In the genomic region with DNA sequence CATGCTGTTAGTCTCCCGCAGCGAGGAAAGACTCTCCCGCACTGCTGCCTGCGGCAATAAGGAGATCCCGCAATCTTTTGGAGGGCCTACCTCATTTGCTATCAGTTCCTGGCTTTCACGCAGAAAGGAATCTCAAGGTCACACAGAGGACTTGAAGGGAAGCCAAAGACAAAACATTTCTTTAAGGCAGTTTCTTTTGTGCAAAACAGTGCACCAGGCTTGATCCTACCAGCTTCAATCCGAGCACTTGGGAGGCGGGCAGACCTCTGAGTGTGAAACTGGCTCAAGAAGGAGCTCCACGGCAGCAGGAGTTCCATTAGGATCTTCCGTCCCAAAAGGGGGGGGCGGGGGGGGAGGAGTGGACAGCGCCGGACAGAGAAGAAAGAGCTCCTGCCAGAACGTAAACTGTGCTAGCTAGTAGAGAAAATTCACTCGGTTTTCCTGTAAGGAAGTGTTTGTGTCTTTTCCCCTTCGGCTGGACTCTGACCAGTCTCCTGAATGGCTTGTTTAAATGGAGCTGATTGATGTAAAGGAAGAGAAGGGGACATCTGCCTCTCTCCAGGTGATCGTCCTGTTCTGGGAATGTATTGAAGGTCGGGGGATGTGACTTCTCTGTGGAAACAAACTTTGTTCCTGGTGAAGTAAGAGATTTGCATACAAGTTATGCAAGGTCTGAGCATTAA, we compare ENCODE assay signal across 8 mouse cellular contexts. TPM values are rescaled to one million over a fixed set of nuclear protein-coding genes. Genes with fewer than 3 reads are reported as not detected.
DNase-seq lines count a peak whose midpoint lies in the region; ATAC-seq and TF ChIP-seq lines count a peak whose summit lies in the region.

No protein-coding gene starts in this region.

- TF ChIP-seq EP300 in liver, embryonic 14.5 days (IDR thresholded peaks at IDR 0.05; ENCODE audit: low read depth) = no peak

- H3K36me3 ChIP-seq in forebrain, embryonic 13.5 days (ENCODE audit: poor library complexity, severe bottlenecking) = no peaks in the 10 kb centered on the region
- no peaks in the 10 kb centered on the region for H3K36me3 ChIP-seq in liver, embryonic 14.5 days (replicated peaks; ENCODE audit: control insufficient read depth, insufficient read depth, low read depth)

- H3K4me3 ChIP-seq in forebrain, embryonic 13.5 days = no peak overlapping the region
- no peak overlapping the region for H3K4me3 ChIP-seq in liver, embryonic 14.5 days (ENCODE audit: insufficient read depth in 1 of 2, low read depth in 2 of 2, low read length in 2 of 2)

- H3K9me3 ChIP-seq in forebrain, embryonic 13.5 days (replicated peaks) = no peaks in the 10 kb centered on the region
- no peaks in the 10 kb centered on the region for H3K9me3 ChIP-seq in liver, embryonic 14.5 days (ENCODE audit: control insufficient read depth, low read length)

- H3K9ac ChIP-seq in forebrain, embryonic 13.5 days = peak overlapping the region; percentile 50
- peak overlapping the region; percentile 45 for H3K9ac ChIP-seq in liver, embryonic 14.5 days (replicated peaks)

- 6% methylated on average over 17 of the region's 18 CpGs for WGBS in forebrain, embryonic 13.5 days
- WGBS in liver, embryonic 14.5 days (ENCODE audit: insufficient replicate concordance) = 27% methylated on average over 18 of the region's 18 CpGs

- peak; percentile 8 to 9 for DNase-seq in cerebellum, postnatal 14 days
- no peak for DNase-seq in cerebellum, postnatal 36 days
- peak; percentile 65 for DNase-seq in 416B (ENCODE audit: low read depth)
- no peak for DNase-seq in liver, embryonic 14.5 days (ENCODE audit: low read depth in 3 of 3, low spot score in 3 of 3)
- DNase-seq in MN1 (ENCODE audit: low spot score) = no peak

- no peak for TF ChIP-seq CTCF in liver, embryonic 14.5 days (IDR thresholded peaks at IDR 0.05; ENCODE audit: low read depth)

- peak overlapping the region; percentile 43 for H3K4me2 ChIP-seq in forebrain, embryonic 13.5 days
- peak overlapping the region; percentile 44 for H3K4me2 ChIP-seq in liver, embryonic 14.5 days (ENCODE audit: low read depth)

- ATAC-seq in forebrain, embryonic 13.5 days = no peak
- ATAC-seq in liver, embryonic 14.5 days (ENCODE audit: insufficient read depth) = no peak
- ATAC-seq in granulocyte monocyte progenitor cell, adult 5-6 weeks (replicated peaks; ENCODE audit: poor library complexity, severe bottlenecking) = no peak
- no peak for ATAC-seq in cerebellum, adult (ENCODE audit: insufficient number of reproducible peaks, low FRiP score, low TSS enrichment)

- H3K27ac ChIP-seq in forebrain, embryonic 13.5 days = 0 out of 2 replicates have a peak overlapping the region, but pooled peaks have one; percentile 10
- H3K27ac ChIP-seq in liver, embryonic 14.5 days = no peak overlapping the region

- H3K4me1 ChIP-seq in forebrain, embryonic 13.5 days = peaks cover 29% of the 10 kb centered on the region
- peaks cover 12 to 15% of the 10 kb centered on the region in 2 experiments for H3K4me1 ChIP-seq in liver, embryonic 14.5 days (replicated peaks; ENCODE audit: control insufficient read depth in 2 of 2, insufficient read depth in 2 of 2, low read length in 1 of 2)

- H3K27me3 ChIP-seq in forebrain, embryonic 13.5 days = no peaks in the 10 kb centered on the region
- no peaks in the 10 kb centered on the region for H3K27me3 ChIP-seq in liver, embryonic 14.5 days (ENCODE audit: control insufficient read depth, insufficient read depth, low read length)

RNA-seq across cellular contexts. Expression of a gene that starts 3.5 kb away (rescaled TPM):
- polyA plus RNA-seq in forebrain, embryonic 13.5 days (2015; fragmentation: Nextera tagmentation; extraction: Ambion mirVana) = 2.1 and 2.3 TPM in 2 replicates
- 2.6 and 4.2 TPM in 2 replicates for polyA plus RNA-seq in liver, embryonic 14.5 days (2012; rRNA removed)
- 3.0 and 4.1 TPM in 2 replicates for polyA plus RNA-seq in liver, embryonic 14.5 days (2014; fragmentation: Nextera tagmentation; extraction: Ambion mirVana)
- total RNA-seq in granulocyte monocyte progenitor cell, adult 5-6 weeks (2014; fragmentation: Nextera tagmentation) = 8.8 and 28.0 TPM in 2 replicates
- total RNA-seq in granulocyte monocyte progenitor cell, adult 5-6 weeks (2017) = 41.2 and 55.0 TPM in 2 replicates

RNA-seq across cellular contexts. Expression of a gene that starts 3.7 kb away (rescaled TPM):
- polyA plus RNA-seq in forebrain, embryonic 13.5 days (2015; fragmentation: Nextera tagmentation; extraction: Ambion mirVana) = 12.8 and 16.1 TPM in 2 replicates
- 10.9 and 22.9 TPM in 2 replicates for polyA plus RNA-seq in liver, embryonic 14.5 days (2012; rRNA removed)
- polyA plus RNA-seq in liver, embryonic 14.5 days (2014; fragmentation: Nextera tagmentation; extraction: Ambion mirVana) = 12.7 and 14.7 TPM in 2 replicates
- total RNA-seq in granulocyte monocyte progenitor cell, adult 5-6 weeks (2014; fragmentation: Nextera tagmentation) = 8.9 TPM in 1 of 2 replicates, not detected in the other
- 984 and 1,144 TPM in 2 replicates for total RNA-seq in granulocyte monocyte progenitor cell, adult 5-6 weeks (2017)

RNA-seq across cellular contexts. Expression of a gene that starts 7.6 kb away (rescaled TPM):
- 166 and 192 TPM in 2 replicates for polyA plus RNA-seq in forebrain, embryonic 13.5 days (2015; fragmentation: Nextera tagmentation; extraction: Ambion mirVana)
- polyA plus RNA-seq in liver, embryonic 14.5 days (2012; rRNA removed) = 37.6 and 93.8 TPM in 2 replicates
- 299 and 331 TPM in 2 replicates for polyA plus RNA-seq in liver, embryonic 14.5 days (2014; fragmentation: Nextera tagmentation; extraction: Ambion mirVana)
- 73.1 and 153 TPM in 2 replicates for total RNA-seq in granulocyte monocyte progenitor cell, adult 5-6 weeks (2014; fragmentation: Nextera tagmentation)
- 268 and 310 TPM in 2 replicates for total RNA-seq in granulocyte monocyte progenitor cell, adult 5-6 weeks (2017)

RNA-seq across cellular contexts. Expression of a gene that starts 10.3 kb away (rescaled TPM):
- polyA plus RNA-seq in forebrain, embryonic 13.5 days (2015; fragmentation: Nextera tagmentation; extraction: Ambion mirVana) = 37.1 and 38.4 TPM in 2 replicates
- 8.2 and 9.4 TPM in 2 replicates for polyA plus RNA-seq in liver, embryonic 14.5 days (2012; rRNA removed)
- 19.7 and 20.6 TPM in 2 replicates for polyA plus RNA-seq in liver, embryonic 14.5 days (2014; fragmentation: Nextera tagmentation; extraction: Ambion mirVana)
- 278 and 329 TPM in 2 replicates for total RNA-seq in granulocyte monocyte progenitor cell, adult 5-6 weeks (2014; fragmentation: Nextera tagmentation)
- total RNA-seq in granulocyte monocyte progenitor cell, adult 5-6 weeks (2017) = 1,634 and 1,715 TPM in 2 replicates

RNA-seq across cellular contexts. Expression of a gene that starts 19.3 kb away (rescaled TPM):
- 24.9 and 25.3 TPM in 2 replicates for polyA plus RNA-seq in forebrain, embryonic 13.5 days (2015; fragmentation: Nextera tagmentation; extraction: Ambion mirVana)
- polyA plus RNA-seq in liver, embryonic 14.5 days (2012; rRNA removed) = 13.1 and 13.4 TPM in 2 replicates
- 16.9 and 21.6 TPM in 2 replicates for polyA plus RNA-seq in liver, embryonic 14.5 days (2014; fragmentation: Nextera tagmentation; extraction: Ambion mirVana)
- total RNA-seq in granulocyte monocyte progenitor cell, adult 5-6 weeks (2014; fragmentation: Nextera tagmentation) = 261 and 279 TPM in 2 replicates
- total RNA-seq in granulocyte monocyte progenitor cell, adult 5-6 weeks (2017) = 496 and 652 TPM in 2 replicates

Comparison
In these comparisons a context has a peak if more than half of its experiments do, and no peak if none do; other contexts are left out.
1. DNase-seq: peak in cerebellum, postnatal 14 days (2 of 2) and 416B (single experiment); none in cerebellum, postnatal 36 days (0 of 2), liver, embryonic 14.5 days (0 of 3) and MN1 (single experiment).